Mouse (Mus musculus) hindbrain, postnatal 0 days (tissue): ENCODE data around the gene Rapgef4. TPM values are rescaled to one million over a fixed set of nuclear protein-coding genes. Genes with fewer than 3 reads are reported as not detected.

Source experiments
- ATAC-seq: fragments of 200-750 bp; cut with Nextera tagmentation; 2 replicates; pipeline ENCODE4 v1.8.0; 2017; ENCODE audit warnings: mild to moderate bottlenecking, moderate TSS enrichment, moderate library complexity
- DNase-seq: peaks from one replicate; pipeline ENCODE4 v3.0.0-alpha.2; 2015; ENCODE audit warnings: low spot score
- H3K27ac ChIP-seq: fragments of 300-500 bp; sonication (generic); 2 replicates; pipeline ENCODE4 v1.5.1; 2014; ENCODE audit warnings: mild to moderate bottlenecking
- H3K27me3 ChIP-seq: fragments of 300-500 bp; sonication (generic); 2 replicates; pipeline ENCODE4 v1.6.1; 2014; ENCODE audit warnings: low read length, mixed read lengths; ENCODE audit not compliant: insufficient read depth
- H3K36me3 ChIP-seq: fragments of 300-500 bp; sonication (generic); 2 replicates; pipeline ENCODE4 v1.6.1; 2014; ENCODE audit warnings: low read length, mixed read lengths; ENCODE audit not compliant: insufficient read depth
- H3K4me1 ChIP-seq: fragments of 300-500 bp; sonication (generic); 2 replicates; pipeline ENCODE4 v1.6.1; 2014; ENCODE audit warnings: antibody characterized with exemption, low read length, mixed read lengths; ENCODE audit not compliant: insufficient read depth
- H3K4me2 ChIP-seq: fragments of 300-500 bp; sonication (generic); 2 replicates; pipeline ENCODE4 v1.6.1; 2014; ENCODE audit warnings: low read depth, mild to moderate bottlenecking, low read length, moderate library complexity, mixed read lengths
- H3K4me3 ChIP-seq: fragments of 300-500 bp; sonication (generic); 2 replicates; pipeline ENCODE4 v1.5.1; 2014; ENCODE audit warnings: low read length
- H3K9ac ChIP-seq: fragments of 300-500 bp; sonication (generic); replicated peaks from 2 replicates; pipeline ENCODE4 v1.6.1; 2014; ENCODE audit warnings: mild to moderate bottlenecking, low read length, moderate library complexity, mixed read lengths
- H3K9me3 ChIP-seq: fragments of 300-500 bp; sonication (generic); 2 replicates; pipeline ENCODE4 v1.6.1; 2016; ENCODE audit warnings: low read length, mixed read lengths
- CTCF ChIP-seq: IDR thresholded peaks from 2 replicates; pipeline ENCODE4 v1.5.1; 2016; ENCODE audit warnings: antibody characterized with exemption, control low read depth, low read depth
- WGBS: fragments of 180-500 bp; shearing (Covaris S2); extraction: QIAGEN DNeasy Blood & Tissue Kit; methylation state at CpG from one replicate; pipeline ENCODE4 v1.1.7; 2014; 5-methylcytosine and 5-hydroxymethylcytosine counted together
- polyA plus RNA-seq: library from polyadenylated mRNA; unstranded; fragments of >200 nt; fragmentation: Nextera tagmentation; extraction: Ambion mirVana; gene quantifications from 2 replicates; pipeline ENCODE4 v1.2.1, GENCODE M21; 2015
- total RNA-seq: library from RNA; depleted of rRNA; stranded (reverse); fragments of >200 nt; gene quantifications from 2 replicates; pipeline ENCODE4 v1.2.3, GENCODE M21; 2014

Rapgef4 gene
- total and polyA plus RNA-seq, 2 experiments from 2014 or later: 47.3 to 104 TPM

DNA sequence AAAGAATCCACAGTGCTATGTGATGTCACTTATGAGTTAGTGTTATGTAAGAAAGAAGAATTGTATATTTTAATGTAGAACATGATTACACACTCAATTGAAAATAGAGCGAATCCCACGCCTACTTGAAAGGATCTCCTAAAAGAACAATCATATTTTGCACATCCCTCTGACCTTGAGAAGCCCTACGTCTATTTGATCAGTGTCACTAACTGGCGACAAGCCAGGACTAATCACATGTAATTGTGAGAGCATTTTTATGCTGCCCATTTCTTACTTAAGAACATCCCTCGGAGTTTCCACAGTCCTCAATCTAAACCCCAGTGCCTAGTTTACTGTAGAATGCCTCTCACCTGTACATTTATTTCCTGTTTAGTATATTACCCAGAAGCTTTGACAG lies 177.0 kb downstream of the Rapgef4 start:
- TF ChIP-seq CTCF: no peak
- Histone ChIP-seq H3K9me3 (no peaks in the 10 kb centered on the region), H3K4me1 (no peaks in the 10 kb centered on the region), H3K4me2 (no peak overlapping the region), H3K27me3 (no peaks in the 10 kb centered on the region), H3K4me3 (no peak overlapping the region), H3K27ac (no peak overlapping the region), H3K9ac (no peak overlapping the region), H3K36me3 (no peaks in the 10 kb centered on the region)
- DNase-seq: peak; percentile 44
- WGBS: 76% methylated on average over 5 of the region's 5 CpGs
- no peak for ATAC-seq

- H3K4me2 ChIP-seq: no peak overlapping the region
- H3K27me3 ChIP-seq: no peaks in the 10 kb centered on the region
- TF ChIP-seq CTCF: no peak
- peak overlapping the region; percentile 11; the same call in 1 of the 2 replicates for H3K27ac ChIP-seq
- no peak overlapping the region for H3K9ac ChIP-seq
- no peaks in the 10 kb centered on the region for H3K9me3 ChIP-seq
- no peak overlapping the region for H3K4me3 ChIP-seq
- ATAC-seq: no peak
- no peaks in the 10 kb centered on the region for H3K36me3 ChIP-seq
- 66% methylated on average over 10 of the region's 10 CpGs for WGBS
- no peak for DNase-seq
- no peaks in the 10 kb centered on the region for H3K4me1 ChIP-seq
Measured at GRCm38 (mm10) chr2:72158691-72159225, 177.7 kb downstream of the Rapgef4 start.

DNA sequence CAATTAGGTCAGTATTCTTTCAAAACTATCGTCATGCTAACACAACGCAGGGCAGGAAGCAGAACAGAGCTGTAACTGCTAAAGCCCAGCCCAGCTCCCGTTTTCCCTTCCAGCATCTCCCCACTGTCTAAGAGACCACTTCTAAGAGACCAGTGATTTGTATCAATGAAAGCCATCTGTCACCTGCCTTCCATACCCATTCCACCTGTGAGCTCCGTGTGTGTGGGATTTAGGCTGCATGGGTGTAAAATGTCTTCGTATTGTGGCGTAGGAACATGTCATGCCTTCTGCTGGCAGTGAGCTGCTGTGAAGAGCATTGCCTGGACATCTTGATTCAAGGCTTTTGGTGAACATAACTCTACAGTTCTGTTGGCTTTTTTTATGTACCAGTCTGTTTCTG lies 178.2 kb downstream of the Rapgef4 start:
- Histone ChIP-seq H3K4me3 (no peak overlapping the region), H3K9ac (no peak overlapping the region), H3K27me3 (no peaks in the 10 kb centered on the region), H3K4me2 (no peak overlapping the region), H3K27ac (no peak overlapping the region), H3K9me3 (no peaks in the 10 kb centered on the region), H3K4me1 (no peaks in the 10 kb centered on the region), H3K36me3 (no peaks in the 10 kb centered on the region)
- WGBS: 68% methylated on average over 6 of the region's 6 CpGs
- ATAC-seq (no peak), DNase-seq (no peak)
- no peak for TF ChIP-seq CTCF

DNA sequence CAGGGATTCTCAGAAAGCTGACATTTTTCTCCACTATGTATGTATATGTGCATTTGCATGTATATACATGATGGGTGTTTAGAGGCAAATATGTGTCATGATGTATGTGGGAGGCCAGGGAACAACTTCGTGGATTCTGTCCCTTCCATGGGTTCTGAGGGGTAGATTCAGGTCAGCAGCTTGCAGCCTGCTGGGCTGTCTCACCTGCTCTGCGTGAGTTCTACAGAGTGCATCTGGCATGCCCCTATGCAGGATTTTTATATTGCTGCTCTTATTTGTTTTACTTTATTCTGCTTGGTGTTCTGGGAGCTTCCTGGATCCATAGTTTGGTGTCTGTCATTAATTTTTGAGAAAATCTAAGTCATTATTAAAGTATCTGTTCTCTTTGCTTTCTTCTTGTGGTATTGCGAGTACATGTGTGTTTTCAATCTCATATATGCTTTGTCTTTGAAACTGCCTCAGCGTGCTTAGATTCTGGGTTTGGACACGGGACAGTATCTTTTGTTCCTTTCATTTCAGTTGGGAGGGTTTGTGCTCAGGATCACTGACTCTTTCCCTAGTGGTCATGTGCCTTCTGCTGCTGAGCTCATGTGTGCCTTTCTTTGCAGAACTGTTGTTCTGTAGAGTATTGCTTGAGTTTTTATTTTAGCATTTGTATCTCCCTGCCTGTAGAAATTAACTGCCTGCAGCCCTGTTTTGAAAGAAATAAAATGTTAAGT lies 184.3 kb downstream of the Rapgef4 start:
- WGBS: 78% methylated on average over 5 of the region's 5 CpGs
- no peaks in the 10 kb centered on the region for H3K36me3 ChIP-seq
- no peak overlapping the region for H3K9ac ChIP-seq
- no peaks in the 10 kb centered on the region for H3K9me3 ChIP-seq
- TF ChIP-seq CTCF: no peak
- no peak for ATAC-seq
- no peak overlapping the region for H3K4me3 ChIP-seq
- H3K4me1 ChIP-seq: no peaks in the 10 kb centered on the region
- H3K4me2 ChIP-seq: no peak overlapping the region
- no peak overlapping the region for H3K27ac ChIP-seq
- H3K27me3 ChIP-seq: no peaks in the 10 kb centered on the region
- no peak for DNase-seq

DNA sequence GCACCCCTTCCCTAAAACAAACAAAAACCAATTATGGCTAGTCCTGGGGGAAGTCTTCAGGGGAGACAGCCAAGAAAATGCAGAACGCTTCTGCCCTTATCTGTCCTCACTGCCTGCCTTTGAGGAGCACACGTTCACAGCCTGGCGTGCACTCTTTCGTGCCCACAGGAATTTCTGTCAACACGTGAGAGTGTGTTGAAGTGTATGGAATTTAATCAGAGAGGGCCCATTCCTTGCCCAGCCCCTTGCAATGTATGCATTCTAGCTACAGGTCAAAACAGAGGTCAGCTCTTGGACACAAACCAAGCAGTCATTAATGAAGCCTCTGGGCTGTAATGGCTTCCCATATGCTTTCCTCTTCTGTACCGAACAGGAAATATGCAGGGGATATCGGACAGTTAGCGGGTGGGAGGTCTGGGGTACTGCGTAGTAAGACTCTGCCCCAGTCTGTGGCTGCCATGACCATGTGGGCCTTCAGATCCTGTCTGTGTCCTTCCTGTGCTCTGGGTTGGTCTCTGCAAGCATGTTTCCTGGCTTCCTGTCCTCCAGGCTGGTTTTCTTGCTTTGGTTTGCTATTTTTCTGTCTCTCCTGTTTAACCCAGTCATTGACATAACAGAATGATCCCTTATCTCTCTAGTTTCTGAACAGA lies 188.5 kb downstream of the Rapgef4 start:
- no peak for TF ChIP-seq CTCF
- no peaks in the 10 kb centered on the region for H3K9me3 ChIP-seq
- DNase-seq: no peak
- H3K36me3 ChIP-seq: no peaks in the 10 kb centered on the region
- WGBS: 69% methylated on average over 9 of the region's 9 CpGs
- H3K27ac ChIP-seq: no peak overlapping the region
- H3K4me1 ChIP-seq: no peaks in the 10 kb centered on the region
- no peak overlapping the region for H3K4me2 ChIP-seq
- no peak overlapping the region for H3K4me3 ChIP-seq
- no peaks in the 10 kb centered on the region for H3K27me3 ChIP-seq
- ATAC-seq: no peak
- H3K9ac ChIP-seq: no peak overlapping the region

DNA sequence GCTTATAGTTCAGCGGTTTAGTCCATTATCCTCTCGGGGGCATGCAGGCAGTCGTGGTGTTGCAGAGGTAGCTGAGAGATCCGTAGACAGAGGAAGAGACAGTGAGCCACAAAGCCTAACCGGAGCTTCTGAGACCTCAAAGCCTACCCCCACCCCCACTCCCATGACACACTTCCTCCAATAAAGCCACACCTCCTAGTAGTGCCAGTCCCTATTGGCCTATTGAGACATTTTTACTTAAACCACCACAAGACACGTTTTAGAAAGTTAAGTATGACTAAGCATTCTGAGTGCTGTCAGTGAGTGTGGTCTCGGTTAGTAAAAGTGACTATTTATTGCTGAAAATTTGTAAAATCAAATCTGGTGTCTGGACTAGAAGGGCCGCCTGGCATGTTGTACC lies 189.5 kb downstream of the Rapgef4 start:
- TF ChIP-seq CTCF: no peak
- Histone ChIP-seq H3K4me1 (no peaks in the 10 kb centered on the region), H3K4me3 (no peak overlapping the region), H3K36me3 (no peaks in the 10 kb centered on the region), H3K9ac (no peak overlapping the region), H3K27ac (no peak overlapping the region), H3K27me3 (no peaks in the 10 kb centered on the region), H3K9me3 (no peaks in the 10 kb centered on the region), H3K4me2 (no peak overlapping the region)
- DNase-seq (no peak), ATAC-seq (no peak)
- WGBS: 86% methylated on average over 8 of the region's 8 CpGs

DNA sequence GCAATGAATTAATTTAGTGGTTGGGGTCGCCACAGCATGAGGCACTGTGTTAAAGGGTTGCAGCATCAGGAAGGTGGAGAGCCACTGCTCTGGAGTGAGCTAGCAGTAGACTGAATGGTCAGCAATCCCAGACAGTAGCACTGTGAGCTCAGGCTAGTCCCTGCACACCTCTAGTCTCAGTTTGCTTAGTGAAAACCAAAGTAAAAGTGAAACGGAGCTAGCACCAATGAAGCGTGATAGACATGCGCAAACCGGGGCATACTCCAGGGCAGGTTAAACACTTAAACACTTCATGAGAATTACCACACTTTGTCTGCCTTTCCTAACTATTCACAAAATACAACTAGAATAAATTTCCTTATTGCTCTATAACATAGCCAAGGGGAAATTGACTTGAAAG lies 190.2 kb downstream of the Rapgef4 start:
- no peak overlapping the region for H3K27ac ChIP-seq
- H3K36me3 ChIP-seq: no peaks in the 10 kb centered on the region
- no peak overlapping the region for H3K9ac ChIP-seq
- H3K4me2 ChIP-seq: no peak overlapping the region
- no peak overlapping the region for H3K4me3 ChIP-seq
- H3K9me3 ChIP-seq: no peaks in the 10 kb centered on the region
- ATAC-seq (no peak), DNase-seq (no peak)
- TF ChIP-seq CTCF: no peak
- H3K27me3 ChIP-seq: no peaks in the 10 kb centered on the region
- WGBS: 92% methylated on average over 5 of the region's 5 CpGs
- no peaks in the 10 kb centered on the region for H3K4me1 ChIP-seq
